Mouse (Mus musculus) gastrocnemius, adult 8-10 months (tissue): ENCODE measurements around the gene Zdhhc5. TPM values are rescaled to one million over a fixed set of nuclear protein-coding genes. Genes with fewer than 3 reads are reported as not detected.

Experiments
- DNase-seq, 2 experiments: peaks; one replicate each; pipeline ENCODE4 v3.0.0; 2022; ENCODE audit warnings: low spot score in 2 of 2
- total RNA-seq, 4 experiments: library from RNA; stranded (reverse); gene quantifications; 2 replicates each; pipeline ENCODE4 v1.2.4; 2022

The Zdhhc5 gene
- 100 to 1,000 TPM in 1 of 4 experiments, 10 to 100 TPM in 3; 78.4 to 100 (median 81.7) TPM for total RNA-seq

GRCm38 (mm10) chr2:84714811-84715561 lies at the start of gene Zdhhc5:
Gene Zdhhc5 (minus strand): TSS chr2:84715180.
- DNase-seq: peak; percentile 99

- DNase-seq: no peak
Observed at GRCm38 (mm10) chr2:84762818-84763217, 47.8 kb upstream of the Zdhhc5 start.

DNA sequence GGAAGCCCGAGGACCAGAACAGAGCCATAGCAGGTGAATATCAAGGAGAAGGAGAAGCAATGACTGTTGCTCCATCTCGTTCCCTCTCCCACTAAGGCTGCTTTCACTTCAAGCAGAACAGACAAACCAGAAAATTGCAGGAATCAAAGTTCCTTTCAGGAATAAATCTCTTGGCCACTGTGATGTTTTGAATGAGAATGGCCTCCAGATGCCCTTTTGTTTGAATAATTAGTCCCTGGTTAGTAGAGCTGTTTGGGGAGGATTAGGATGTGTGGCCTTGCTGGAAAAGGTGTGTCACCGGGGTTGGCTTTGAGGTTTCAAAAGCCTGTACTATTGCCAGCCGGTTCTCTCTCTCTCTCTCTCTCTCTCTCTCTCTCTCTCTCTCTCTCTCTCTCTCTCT lies 47.3 kb upstream of the Zdhhc5 start:
- DNase-seq: no peak

GRCm38 (mm10) chr2:84761840-84762239 lies 46.9 kb upstream of the Zdhhc5 start:
- no peak for DNase-seq

DNA sequence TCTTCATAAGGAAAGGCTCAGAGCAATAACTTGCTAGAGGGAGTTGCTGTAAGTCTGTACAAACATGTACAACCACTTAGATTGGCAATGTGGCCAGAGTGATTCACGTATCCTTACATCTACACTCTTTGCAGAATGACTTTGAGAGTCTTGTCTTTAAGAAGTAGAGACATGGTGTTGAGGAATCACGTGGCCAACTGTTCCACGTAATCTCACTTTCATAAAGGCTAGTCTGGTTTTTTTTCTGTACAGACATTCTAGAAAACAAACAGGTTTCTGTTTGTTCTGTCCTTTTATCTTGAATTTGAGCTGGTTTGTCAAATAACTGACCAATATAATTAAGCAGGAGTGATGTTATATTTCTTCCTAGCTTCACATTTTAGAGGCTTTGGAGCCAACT lies 46.3 kb upstream of the Zdhhc5 start:
- no peak for DNase-seq

DNA sequence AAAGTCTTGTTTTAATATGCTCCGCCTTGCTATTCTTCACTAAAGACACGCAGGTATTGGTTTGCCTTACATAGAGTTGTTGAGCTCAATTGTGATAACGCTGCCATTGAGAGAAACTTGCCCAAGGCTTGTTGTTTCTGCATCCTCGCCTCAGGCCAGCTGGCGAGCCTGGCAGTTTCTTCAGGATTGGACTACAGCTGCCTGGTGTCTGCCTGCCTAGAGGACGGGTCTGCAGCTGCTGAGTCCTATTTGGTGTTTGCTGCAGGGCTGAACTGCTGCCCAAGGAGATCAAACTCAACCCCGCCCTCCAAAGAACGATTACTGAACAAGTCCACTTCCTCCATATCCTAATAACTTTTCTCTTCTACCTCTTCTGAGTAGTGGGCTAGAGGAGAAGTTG lies 45.8 kb upstream of the Zdhhc5 start:
- DNase-seq: no peak

DNA sequence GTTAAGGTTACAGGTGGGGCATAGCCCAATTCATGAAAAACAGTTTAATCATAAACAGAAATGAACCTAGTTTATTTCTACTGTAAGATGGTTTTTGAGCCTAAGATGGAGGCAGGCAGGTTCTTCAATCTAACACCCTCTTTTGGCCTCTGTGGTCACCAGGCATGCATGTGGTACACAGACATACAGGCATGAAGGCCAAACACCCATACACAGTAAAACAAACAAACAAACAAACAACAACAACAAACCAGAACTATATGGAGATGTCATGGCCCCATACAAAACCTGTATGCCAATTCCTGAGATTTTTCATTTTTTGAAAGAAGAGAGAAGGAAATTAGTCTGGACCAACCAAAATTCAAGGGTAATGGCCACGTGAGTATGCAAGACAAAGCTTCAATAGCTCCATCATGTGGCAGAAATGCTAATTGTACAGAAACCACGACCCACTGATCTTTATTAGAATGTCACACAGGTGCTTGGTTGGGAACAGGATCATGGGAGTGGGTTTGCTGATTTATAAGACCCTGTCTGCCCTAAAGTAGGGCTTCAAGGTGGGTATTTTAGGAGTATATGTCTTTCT lies 43.7 kb upstream of the Zdhhc5 start:
- DNase-seq: no peak

DNA sequence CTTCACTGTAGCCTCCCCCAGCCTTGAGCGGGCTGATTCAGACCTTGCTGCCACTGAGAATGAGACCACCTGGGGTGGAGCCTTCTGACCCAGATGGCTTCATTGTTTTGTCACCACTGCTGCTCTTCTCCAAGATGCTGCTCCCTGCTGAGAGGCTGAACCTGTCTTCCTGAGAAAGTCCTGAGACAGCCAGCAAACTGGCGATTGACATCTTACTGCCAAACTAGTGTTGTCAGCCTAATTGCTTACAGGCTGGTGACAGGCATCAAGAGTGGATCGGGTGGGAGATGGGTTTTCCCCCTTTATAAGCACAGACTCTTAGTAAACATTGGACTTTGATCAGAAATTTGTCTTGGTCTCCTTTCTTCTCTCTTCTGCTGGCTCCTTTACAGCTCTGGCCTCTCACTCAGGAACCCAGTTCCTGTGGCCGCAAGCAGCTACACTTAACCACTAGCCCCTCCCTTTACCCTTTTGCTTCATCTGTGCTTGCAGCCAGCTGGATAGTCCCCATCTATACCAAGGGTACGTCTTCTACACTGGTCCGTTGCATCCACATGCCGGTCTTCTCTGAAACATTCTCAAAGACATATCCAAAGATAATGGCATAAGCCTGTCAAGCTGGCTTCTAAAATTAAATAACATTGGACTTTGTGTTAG lies 42.2 kb upstream of the Zdhhc5 start:
- no peak for DNase-seq

GRCm38 (mm10) chr2:84756245-84756644 lies 41.3 kb upstream of the Zdhhc5 start:
- DNase-seq: no peak

DNA sequence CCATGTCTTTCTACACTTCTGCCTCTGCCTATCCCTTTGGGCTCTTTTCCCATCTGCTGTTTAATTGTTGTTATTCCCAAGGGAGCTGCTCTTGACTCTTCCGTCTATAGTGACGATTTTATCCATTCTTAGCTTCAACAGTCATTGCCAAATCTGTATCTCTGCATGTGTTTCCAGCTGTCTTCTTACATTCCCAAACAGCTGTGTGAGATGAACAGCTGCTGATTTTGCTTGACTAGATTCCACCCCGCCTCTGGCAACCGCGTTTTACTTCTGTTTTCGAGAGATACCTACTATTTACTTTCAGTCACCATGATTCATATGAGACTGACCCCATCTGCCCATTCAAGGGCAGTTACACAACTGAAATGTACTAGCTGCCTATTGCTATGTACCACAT lies 35.1 kb upstream of the Zdhhc5 start:
- DNase-seq: no peak

DNA sequence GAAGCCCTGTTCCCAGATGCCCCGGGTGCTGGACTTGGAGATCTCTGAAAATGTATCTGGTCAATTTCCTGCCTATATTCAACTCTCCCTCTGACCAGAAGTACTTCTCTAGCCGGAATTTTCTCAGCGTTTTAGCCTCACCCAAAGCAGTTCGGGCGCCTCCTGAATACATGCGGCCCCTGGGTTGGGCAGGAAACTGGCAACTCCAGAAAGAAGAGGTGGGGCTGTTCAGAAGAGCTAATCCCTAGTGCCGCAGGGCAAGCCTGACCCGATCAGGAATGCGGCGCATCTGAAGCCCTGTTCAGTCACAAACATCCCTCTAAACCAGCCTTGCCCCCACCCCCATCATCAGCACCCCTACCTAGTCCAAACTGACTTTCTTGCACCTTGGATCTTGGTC lies 29.1 kb upstream of the Zdhhc5 start:
- no peak for DNase-seq

DNA sequence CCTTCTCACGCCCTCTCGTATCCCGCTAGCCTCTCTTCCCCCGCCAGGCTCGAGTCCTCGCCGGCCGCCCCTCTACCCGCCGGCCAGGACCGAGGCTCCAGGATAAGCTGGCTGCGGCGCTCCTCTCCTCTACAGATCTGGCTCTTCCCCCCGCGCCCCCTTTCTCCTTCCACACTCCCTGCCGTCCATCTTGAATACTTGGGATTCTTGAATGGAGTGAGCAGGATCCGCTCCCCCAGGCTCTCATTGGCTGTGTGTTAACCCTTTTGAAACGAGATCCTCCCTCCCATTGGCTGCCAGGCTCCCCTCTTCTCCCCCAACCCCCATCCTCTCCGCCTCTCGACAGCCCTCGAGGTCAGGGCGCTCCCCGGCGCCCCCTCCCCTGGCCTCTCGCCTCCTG lies 28.6 kb upstream of the Zdhhc5 start, which contains the start of gene Gm19426:
Gene Gm19426, minus strand, starts transcription at position 95 of the 400 bp plus-strand sequence.
- DNase-seq: peak in 1 of 2 experiments; percentile 41

DNA sequence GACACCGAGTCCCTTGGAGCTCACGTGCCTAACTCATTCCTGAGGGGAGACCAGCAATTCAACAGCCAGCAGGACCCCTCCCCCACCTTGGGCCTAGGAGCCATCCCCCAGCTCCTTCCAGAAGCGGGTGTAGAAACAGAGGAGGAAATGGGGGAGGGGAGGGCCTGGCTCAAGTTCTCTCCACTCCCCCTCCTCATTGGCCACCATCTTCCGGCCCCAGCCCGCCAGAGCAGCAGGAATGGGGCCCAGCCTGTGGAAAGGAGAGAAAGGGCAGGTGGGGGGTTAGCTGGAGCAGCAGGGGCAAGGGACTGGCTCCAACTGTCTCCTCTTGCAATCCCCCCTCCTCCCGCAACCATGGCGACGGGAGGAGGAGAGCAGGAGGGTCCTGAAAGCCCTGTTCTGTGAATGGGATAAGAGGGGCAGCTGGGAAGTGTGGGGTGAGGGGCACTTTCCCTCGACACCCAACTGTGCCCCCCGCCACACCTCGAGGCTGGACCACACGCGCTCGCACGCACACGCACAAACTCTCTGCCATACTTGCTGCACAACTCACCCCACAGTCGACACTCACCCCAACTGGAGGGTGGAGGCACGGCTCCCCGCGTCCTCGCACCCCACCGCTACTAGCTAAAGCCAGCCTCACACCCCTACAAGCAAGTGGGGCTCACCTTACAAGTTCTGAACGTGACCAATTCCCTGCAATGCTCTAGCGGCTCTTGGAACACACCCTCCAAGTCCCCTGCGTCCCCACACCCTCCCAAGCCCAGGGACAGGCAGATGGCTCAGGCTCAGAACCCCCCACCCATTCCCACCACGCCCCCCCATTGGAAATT lies 27.7 kb upstream of the Zdhhc5 start:
- DNase-seq: no peak

GRCm38 (mm10) chr2:84741841-84742450 lies 27.0 kb upstream of the Zdhhc5 start:
- no peak for DNase-seq

- no peak for DNase-seq
Observed at GRCm38 (mm10) chr2:84740608-84741333, 25.8 kb upstream of the Zdhhc5 start.

DNA sequence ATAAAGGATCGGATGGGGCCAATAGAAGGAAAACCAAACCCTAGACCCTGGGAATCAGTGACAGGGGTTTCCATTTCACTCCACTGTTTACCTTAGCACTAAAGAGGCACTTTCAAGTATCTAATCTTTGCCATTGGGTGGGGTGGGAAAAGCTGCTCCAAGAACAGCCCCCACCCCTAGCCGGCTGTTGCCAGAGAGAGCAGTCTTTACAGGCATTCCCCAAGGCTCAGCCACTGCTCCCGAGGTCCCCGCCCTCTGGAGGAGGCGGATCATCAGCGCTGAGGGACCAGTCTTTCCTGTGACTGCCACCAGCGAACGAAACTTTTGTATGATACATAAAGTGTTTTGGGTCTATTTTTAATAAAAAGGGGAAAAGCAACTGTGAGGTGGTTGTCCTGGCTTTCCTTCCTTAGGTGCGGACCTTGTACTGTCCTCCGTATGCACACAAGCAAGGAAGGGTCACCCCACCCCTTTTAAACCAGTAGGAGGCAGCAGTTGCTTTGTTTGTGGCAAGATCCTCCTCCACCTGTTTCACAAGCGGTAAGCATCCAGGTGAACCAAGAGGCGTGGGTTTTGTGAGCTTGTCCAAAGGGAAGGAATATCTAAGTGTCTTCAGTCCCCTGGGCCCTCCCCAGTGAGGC lies 23.4 kb upstream of the Zdhhc5 start:
- DNase-seq: no peak

- DNase-seq: no peak
Observed at GRCm38 (mm10) chr2:84737451-84737925, 22.5 kb upstream of the Zdhhc5 start.

DNA sequence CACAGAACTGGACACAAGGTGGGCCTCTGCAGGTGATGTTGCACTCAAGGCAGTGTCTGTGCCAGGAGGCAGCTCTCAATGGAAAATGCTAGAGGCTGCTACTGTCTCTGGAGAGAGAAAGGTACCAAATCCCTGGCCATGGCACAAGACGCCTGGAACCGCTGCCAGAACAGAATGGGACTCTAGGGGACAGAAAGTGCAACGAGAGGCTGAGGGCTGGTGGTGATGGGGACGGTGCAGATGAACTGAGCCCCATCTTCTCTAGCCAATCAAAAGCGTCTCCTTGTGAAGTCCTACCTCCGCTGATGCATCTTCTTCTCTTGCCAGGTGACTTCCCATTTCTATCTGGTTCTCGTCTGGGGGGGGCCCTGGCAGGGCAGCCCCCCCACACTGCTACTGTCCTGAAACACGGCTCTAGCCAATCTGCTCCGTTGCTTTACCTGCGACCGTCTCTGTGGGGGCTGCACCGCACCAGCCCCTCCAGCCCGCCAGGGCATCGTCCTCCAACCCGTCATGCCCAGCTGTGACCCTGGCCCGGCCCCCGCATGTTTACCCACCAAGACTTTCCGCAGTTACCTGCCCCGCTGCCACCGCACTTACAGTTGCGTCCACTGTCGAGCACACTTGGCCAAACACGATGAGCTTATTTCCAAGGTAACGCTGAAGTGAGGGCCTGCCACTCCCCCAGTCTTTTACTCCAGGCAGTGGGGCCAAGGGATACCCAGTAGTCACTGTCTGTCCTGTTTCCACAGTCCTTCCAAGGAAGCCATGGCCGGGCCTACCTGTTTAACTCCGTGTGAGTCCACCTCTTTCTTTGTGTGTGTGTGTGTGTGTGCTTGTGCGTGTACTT lies 21.6 kb upstream of the Zdhhc5 start:
- DNase-seq: no peak

- no peak for DNase-seq
Observed at GRCm38 (mm10) chr2:84735346-84735920, 20.5 kb upstream of the Zdhhc5 start.
